Mouse (Mus musculus) E14TG2a.4 (cell line): ENCODE measurements at regions not wholly inside any gene's neighbourhood (a gene's known extent, or its start where the extent isn't known, plus 50 kb on each side); places are given as distances from the start of the nearest gene placed in this dataset.
A peak's percentile ranks its signal among the peaks of the same experiment; 100 is the strongest.

ENCODE experiments used
- CTCF ChIP-seq: conservative IDR thresholded peaks from 2 replicates; pipeline ENCODE4 v1.5.1; 2014; ENCODE audit warnings: low read length
- NANOG ChIP-seq: IDR thresholded peaks from 2 replicates; pipeline ENCODE4 v1.6.1; 2014; ENCODE audit warnings: borderline replicate concordance, low read length, mixed read lengths
- POU5F1 ChIP-seq: IDR thresholded peaks from 2 replicates; pipeline ENCODE4 v1.6.1; 2014; ENCODE audit warnings: low read length, borderline replicate concordance

- TF ChIP-seq CTCF (peak; percentile 22), NANOG (no peak), POU5F1 (no peak)
These were observed 103.5 kb upstream of the Pja1 start for GRCm38 (mm10) chrX:99574441-99575103.
